Mouse (Mus musculus) kidney, adult 2 months (tissue): ENCODE data around the gene Flrt1. TPM values are rescaled to one million over a fixed set of nuclear protein-coding genes. Genes with fewer than 3 reads are reported as not detected.

Experiments used
- DNase-seq: peaks from one replicate; pipeline ENCODE4 v3.0.0; 2021
- H3K27ac ChIP-seq: fragments of 200-500 bp; 2 replicates; pipeline ENCODE4 v1.5.1; 2012; ENCODE audit warnings: low read depth, low read length, control low read depth, inconsistent platforms; ENCODE audit not compliant: insufficient read depth
- H3K27me3 ChIP-seq: fragments of 200-500 bp; replicated peaks from 2 replicates; pipeline ENCODE4 v1.6.1; 2012; ENCODE audit warnings: mild to moderate bottlenecking, moderate library complexity, low read length, inconsistent platforms; ENCODE audit not compliant: control insufficient read depth, insufficient read depth
- H3K36me3 ChIP-seq: fragments of 200-500 bp; 2 replicates; pipeline ENCODE4 v1.6.1; 2012; ENCODE audit warnings: mild to moderate bottlenecking, moderate library complexity, low read length, inconsistent platforms; ENCODE audit not compliant: control insufficient read depth, insufficient read depth
- H3K4me1 ChIP-seq: fragments of 200-500 bp; 2 replicates; pipeline ENCODE4 v1.6.1; 2011; ENCODE audit warnings: low read length; ENCODE audit not compliant: control insufficient read depth, insufficient read depth
- H3K4me3 ChIP-seq: fragments of 200-500 bp; 2 replicates; pipeline ENCODE4 v1.5.1; 2011; ENCODE audit warnings: mild to moderate bottlenecking, low read depth, low read length, control low read depth; ENCODE audit not compliant: insufficient read depth
- CTCF ChIP-seq: fragments of 200-500 bp; conservative IDR thresholded peaks from 2 replicates; pipeline ENCODE4 v1.5.1; 2011; ENCODE audit warnings: low read depth, mild to moderate bottlenecking, control low read depth, low read length, moderate library complexity, mixed read lengths; ENCODE audit not compliant: insufficient read depth, insufficient read length
- POLR2A ChIP-seq: fragments of 200-500 bp; IDR thresholded peaks from one replicate; pipeline ENCODE4 v1.6.1; 2011; ENCODE audit warnings: low read depth, low read length, control low read depth
- WGBS: fragments of 180-500 bp; shearing (Covaris S2); methylation state at CpG from one replicate; pipeline ENCODE4 v1.1.7; 2018; 5-methylcytosine and 5-hydroxymethylcytosine counted together
- polyA plus RNA-seq: library from polyadenylated mRNA; depleted of rRNA; stranded (reverse); fragments of >200 nt; gene quantifications from 2 replicates; pipeline ENCODE4 v1.2.3, GENCODE M21; 2012

Gene Flrt1
- polyA plus RNA-seq, 1 experiment, result 23.1 TPM

- 89% methylated on average over 12 of the region's 12 CpGs for WGBS
- Histone ChIP-seq H3K27ac (no peak overlapping the region), H3K4me3 (no peak overlapping the region)
Observed at GRCm38 (mm10) chr19:7073997-7074781, 31.3 kb downstream of the Flrt1 start.

GRCm38 (mm10) chr19:7072221-7072620 lies 33.3 kb downstream of the Flrt1 start:
- no peaks in the 10 kb centered on the region for H3K36me3 ChIP-seq
- H3K4me1 ChIP-seq, result no peaks in the 10 kb centered on the region; the same call in 1 of the 2 replicates
- WGBS, result 50% methylated on average over 6 of the region's 6 CpGs
- H3K4me3 ChIP-seq, result no peak overlapping the region
- no peaks in the 10 kb centered on the region for H3K27me3 ChIP-seq
- peak overlapping the region; percentile 72 for H3K27ac ChIP-seq
- no peak for TF ChIP-seq CTCF
- peak; percentile 77 for DNase-seq

More at GRCm38 (mm10) chr19:7073997-7074781, 31.3 kb downstream of the Flrt1 start:
- TF ChIP-seq CTCF (no peak), POLR2A (no peak)
- DNase-seq, result no peak
- H3K4me1 ChIP-seq, result no peaks in the 10 kb centered on the region; the same call in 1 of the 2 replicates
- H3K36me3 ChIP-seq, result no peaks in the 10 kb centered on the region
- H3K27me3 ChIP-seq, result no peaks in the 10 kb centered on the region

- Histone ChIP-seq H3K4me1 (peaks cover 3% of the 10 kb centered on the region; the same call in 1 of the 2 replicates), H3K4me3 (no peak overlapping the region), H3K27me3 (no peaks in the 10 kb centered on the region), H3K36me3 (no peaks in the 10 kb centered on the region), H3K27ac (no peak overlapping the region)
- WGBS, result 71% methylated on average over 4 of the region's 4 CpGs
- DNase-seq, result no peak
- TF ChIP-seq CTCF (no peak), POLR2A (no peak)
Observed at GRCm38 (mm10) chr19:7070775-7071174, 34.8 kb downstream of the Flrt1 start.

GRCm38 (mm10) chr19:7069781-7070763 lies 35.5 kb downstream of the Flrt1 start:
- WGBS, result 57% methylated on average over 30 of the region's 35 CpGs
- Histone ChIP-seq H3K36me3 (no peaks in the 10 kb centered on the region), H3K4me1 (peaks cover 3% of the 10 kb centered on the region; the same call in 1 of the 2 replicates), H3K27ac (no peak overlapping the region), H3K4me3 (no peak overlapping the region), H3K27me3 (no peaks in the 10 kb centered on the region)
- DNase-seq, result no peak
- TF ChIP-seq POLR2A (no peak), CTCF (no peak)

- WGBS, result 60% methylated on average over 11 of the region's 11 CpGs
Observed at GRCm38 (mm10) chr19:7068661-7069531, 36.6 kb downstream of the Flrt1 start.

GRCm38 (mm10) chr19:7068136-7068535 lies 37.4 kb downstream of the Flrt1 start:
- no peak for TF ChIP-seq POLR2A
- TF ChIP-seq CTCF, result peak; percentile 78
- Histone ChIP-seq H3K4me3 (no peak overlapping the region), H3K27ac (no peak overlapping the region), H3K4me1 (peaks cover 3% of the 10 kb centered on the region; the same call in 1 of the 2 replicates), H3K36me3 (no peaks in the 10 kb centered on the region), H3K27me3 (no peaks in the 10 kb centered on the region)
- DNase-seq, result peak; percentile 75
- WGBS, result 4% methylated on average over 14 of the region's 14 CpGs

More at GRCm38 (mm10) chr19:7068661-7069531, 36.6 kb downstream of the Flrt1 start:
- TF ChIP-seq POLR2A, result no peak
- no peak for TF ChIP-seq CTCF
- Histone ChIP-seq H3K4me3 (no peak overlapping the region), H3K4me1 (peaks cover 3% of the 10 kb centered on the region; the same call in 1 of the 2 replicates), H3K27me3 (no peaks in the 10 kb centered on the region), H3K36me3 (no peaks in the 10 kb centered on the region), H3K27ac (no peak overlapping the region)
- no peak for DNase-seq
